Mouse (Mus musculus) large intestine, adult 2 months (tissue): ENCODE data around the gene Gm11938. TPM values are rescaled to one million over a fixed set of nuclear protein-coding genes. Genes with fewer than 3 reads are reported as not detected.
"Not testable (repeated sequence)": the region's sequence is repeated elsewhere in the genome, so short reads cannot be mapped to it uniquely, and the experiment has no call there.

ENCODE experiments used
- DNase-seq: peaks from one replicate; pipeline ENCODE4 v3.0.0-alpha.2; 2012; ENCODE audit warnings: low read depth, low spot score
- WGBS: fragments of 180-500 bp; shearing (Covaris S2); methylation state at CpG from one replicate; pipeline ENCODE4 v1.1.7; 2018; 5-methylcytosine and 5-hydroxymethylcytosine counted together
- polyA plus RNA-seq: library from polyadenylated mRNA; depleted of rRNA; stranded (reverse); fragments of >200 nt; gene quantifications from 2 replicates; pipeline ENCODE4 v1.2.3, GENCODE M21; 2012; rRNA removed

The Gm11938 gene
- polyA plus RNA-seq, result 0.21 TPM in 1 of 2 replicates, not detected in the other

DNA sequence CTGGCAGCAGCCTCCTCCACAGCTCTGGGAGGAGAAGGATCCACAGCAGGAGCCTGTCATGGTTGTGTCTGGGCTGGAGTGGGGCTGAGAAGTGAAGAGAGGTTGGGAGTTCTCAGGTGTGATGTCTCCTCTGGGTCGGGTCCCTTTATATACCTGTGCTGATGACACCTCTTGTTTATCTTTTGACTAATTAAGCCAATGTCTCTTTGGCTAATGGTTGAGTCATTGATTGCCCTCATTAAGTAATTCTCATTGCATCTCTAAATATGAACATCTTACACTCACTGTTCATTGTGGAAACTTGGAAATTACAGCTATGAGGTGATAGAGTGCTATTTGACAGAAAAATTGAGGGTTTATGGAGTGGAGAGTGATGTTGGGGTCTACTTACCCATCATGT lies at the start of gene Gm11938:
Gm11938 (minus strand) TSS at position 101 of the 400 bp plus-strand sequence.
- not testable (repeated sequence) for DNase-seq
- 22% methylated on average over 1 of the region's 1 CpGs for WGBS

DNA sequence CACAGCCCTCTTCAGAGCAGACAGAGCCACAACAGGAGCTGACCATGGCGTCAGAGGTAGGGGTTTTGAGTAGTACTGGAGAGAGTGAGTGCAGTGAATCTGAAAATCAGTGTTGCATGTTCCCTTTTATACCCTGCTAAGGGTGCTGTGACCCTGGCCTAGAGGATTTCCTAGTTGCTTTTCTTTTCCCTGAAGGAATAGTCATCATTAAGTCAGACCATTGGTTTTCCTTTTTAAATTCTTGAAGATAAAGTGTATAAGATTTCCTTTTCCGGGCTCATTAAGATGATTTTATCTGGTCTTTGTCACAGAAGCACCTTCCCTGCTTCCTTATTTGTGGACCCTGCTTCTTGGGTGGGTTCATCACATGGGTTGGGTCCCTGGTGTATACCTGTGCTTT lies 47.0 kb upstream of the Gm11938 start, which contains the start of gene Gm11555:
Gm11555 (minus strand) TSS at position 101 of the 400 bp plus-strand sequence.
- 78% methylated on average over 2 of the region's 2 CpGs for WGBS
- DNase-seq, result no peak

DNA sequence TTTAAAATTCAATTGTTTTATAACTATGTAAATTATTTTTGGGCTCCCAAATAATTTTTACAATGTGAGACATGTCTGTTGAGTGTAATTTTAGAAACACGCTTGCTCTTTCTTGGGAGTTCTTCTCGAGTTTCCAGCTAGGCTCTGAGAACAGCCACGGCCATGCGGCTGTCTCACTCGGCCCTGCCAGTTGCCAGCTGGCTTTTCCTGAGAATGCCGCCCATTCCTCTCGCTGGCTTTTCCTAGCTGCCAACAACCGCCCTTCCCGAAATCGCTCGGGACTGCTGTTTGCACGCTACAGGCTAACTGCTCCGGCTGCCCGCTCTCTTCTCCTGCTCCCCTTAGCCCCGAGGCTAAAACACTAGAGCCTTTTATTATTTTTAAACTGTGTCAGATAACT lies 43.3 kb upstream of the Gm11938 start:
- 88% methylated on average over 15 of the region's 15 CpGs for WGBS
- DNase-seq, result no peak

- DNase-seq, result no peak
- 64% methylated on average over 3 of the region's 3 CpGs for WGBS
Measured at GRCm38 (mm10) chr11:99644351-99644750, 41.2 kb upstream of the Gm11938 start.

- WGBS, result 78% methylated on average over 9 of the region's 9 CpGs
Measured at GRCm38 (mm10) chr11:99643635-99644139, 40.6 kb upstream of the Gm11938 start, which contains the start of gene Krtap4-7. Gene Krtap4-7, minus strand, starts transcription at chr11:99644089.

GRCm38 (mm10) chr11:99640926-99641325 lies 37.8 kb upstream of the Gm11938 start:
- DNase-seq, result no peak
- WGBS, result 10% methylated on average over 1 of the region's 1 CpGs

More at GRCm38 (mm10) chr11:99643635-99644139, 40.6 kb upstream of the Gm11938 start, which contains the start of gene Krtap4-7:
- not testable (repeated sequence) for DNase-seq

GRCm38 (mm10) chr11:99637086-99637485 lies 34.0 kb upstream of the Gm11938 start:
- DNase-seq, result no peak
- WGBS, result 76% methylated on average over 1 of the region's 1 CpGs

GRCm38 (mm10) chr11:99634653-99635134 lies 31.6 kb upstream of the Gm11938 start, which contains the start of gene Krtap4-2:
Gene Krtap4-2, minus strand, starts transcription at chr11:99635084.
- DNase-seq, result no peak
- 52% methylated on average over 8 of the region's 8 CpGs for WGBS

- no peak for DNase-seq
- WGBS, result 56% methylated on average over 2 of the region's 2 CpGs
Measured at GRCm38 (mm10) chr11:99633293-99633692, 30.2 kb upstream of the Gm11938 start.

GRCm38 (mm10) chr11:99630890-99631289 lies 27.8 kb upstream of the Gm11938 start:
- 31% methylated on average over 3 of the region's 3 CpGs for WGBS
- no peak for DNase-seq

- no peak for DNase-seq
- WGBS, result 65% methylated on average over 4 of the region's 4 CpGs
Measured at GRCm38 (mm10) chr11:99628138-99628537, 25.0 kb upstream of the Gm11938 start, which contains the start of gene Krtap4-1. Gene Krtap4-1, minus strand, starts transcription at chr11:99628238.

GRCm38 (mm10) chr11:99620335-99620734 lies 17.2 kb upstream of the Gm11938 start, which contains the start of gene Gm11562:
Gene Gm11562, minus strand, starts transcription at chr11:99620435.
- no peak for DNase-seq
- 67% methylated on average over 2 of the region's 2 CpGs for whole genome bisulfite sequencing

GRCm38 (mm10) chr11:99614796-99615363 lies 11.8 kb upstream of the Gm11938 start, which contains the start of gene Krtap2-4:
Gene Krtap2-4, minus strand, starts transcription at chr11:99614846.
- 42% methylated on average over 3 of the region's 3 CpGs for WGBS
- DNase-seq, result peak; percentile 31

- DNase-seq, result not testable (repeated sequence)
- 44% methylated on average over 1 of the region's 2 CpGs for WGBS
Measured at GRCm38 (mm10) chr11:99610089-99610488, 7.0 kb upstream of the Gm11938 start, which contains the start of gene Gm11937. Gene Gm11937, minus strand, starts transcription at chr11:99610189.

GRCm38 (mm10) chr11:99609126-99609525 lies 6.0 kb upstream of the Gm11938 start:
- 76% methylated on average over 1 of the region's 1 CpGs for WGBS
- no peak for DNase-seq

GRCm38 (mm10) chr11:99597742-99598141 lies 5.4 kb downstream of the Gm11938 start, which contains the start of gene Krtap9-3:
Gene Krtap9-3, minus strand, starts transcription at chr11:99598105.
- DNase-seq, result not testable (repeated sequence)
- 74% methylated on average over 6 of the region's 6 CpGs for WGBS

GRCm38 (mm10) chr11:99590981-99591380 lies 12.1 kb downstream of the Gm11938 start, which contains the start of gene Krtap1-3:
Gene Krtap1-3, minus strand, starts transcription at chr11:99591339.
- WGBS, result 68% methylated on average over 6 of the region's 6 CpGs
- no peak for DNase-seq

DNA sequence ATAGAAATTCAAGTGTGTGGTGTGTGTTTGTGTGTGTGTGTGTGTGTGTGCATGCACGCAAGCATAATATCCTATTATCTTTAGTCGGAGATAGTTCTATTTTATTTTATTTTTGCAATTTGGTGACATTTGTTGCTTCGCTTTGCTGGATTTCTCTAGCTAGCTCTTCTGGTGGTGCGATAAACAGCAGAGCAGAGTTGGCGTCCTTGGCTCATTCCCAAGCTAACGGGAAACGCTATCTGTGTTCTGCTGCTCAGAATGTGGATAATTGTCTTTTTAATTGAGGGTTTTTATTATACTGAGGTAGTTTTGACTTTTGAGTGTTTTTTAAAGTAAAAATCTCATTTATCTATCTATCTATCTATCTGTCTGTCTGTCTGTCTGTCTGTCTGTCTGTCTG lies 18.0 kb downstream of the Gm11938 start:
- no peak for DNase-seq
- 78% methylated on average over 7 of the region's 7 CpGs for WGBS

DNA sequence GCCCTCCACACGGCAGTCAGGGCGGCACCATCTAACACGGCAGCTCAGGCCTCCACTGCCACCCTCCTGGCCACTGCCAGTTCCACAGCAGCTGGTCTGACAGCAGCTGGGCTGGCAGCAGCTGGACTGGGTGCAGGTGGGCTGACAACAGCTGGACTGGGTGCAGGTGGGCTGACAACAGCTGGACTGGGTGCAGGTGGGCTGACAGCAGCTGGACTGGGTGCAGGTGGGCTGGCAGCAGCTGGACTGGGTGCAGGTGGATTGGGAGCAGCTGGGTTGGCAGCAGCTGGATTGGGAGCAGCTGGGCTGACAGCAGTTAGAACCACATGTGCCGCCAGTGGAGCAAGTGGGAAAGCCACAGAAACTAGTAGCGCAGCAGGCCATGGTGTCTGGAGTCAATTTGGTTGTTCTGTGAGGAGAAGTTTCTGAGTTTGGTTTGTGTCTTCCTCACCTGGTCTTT lies 19.8 kb downstream of the Gm11938 start, which contains the start of gene Krtap1-4:
Krtap1-4 (minus strand) TSS at position 410 of the 460 bp plus-strand sequence.
- no peak for DNase-seq
- WGBS, result 68% methylated on average over 5 of the region's 5 CpGs

- 73% methylated on average over 6 of the region's 6 CpGs for WGBS
- no peak for DNase-seq
Measured at GRCm38 (mm10) chr11:99581564-99581963, 21.5 kb downstream of the Gm11938 start.
